Mouse (Mus musculus) hindbrain, embryonic 13.5 days (tissue): Measurements from ENCODE around the gene Mark2. TPM values are rescaled to one million over a fixed set of nuclear protein-coding genes. Genes with fewer than 3 reads are reported as not detected.
A peak's percentile ranks its signal among the peaks of the same experiment; 100 is the strongest.

ENCODE experiments used
- ATAC-seq: fragments of 200-750 bp; cut with Nextera tagmentation; 2 replicates; pipeline ENCODE4 v1.8.0; 2017; ENCODE audit warnings: moderate TSS enrichment; ENCODE audit not compliant: low FRiP score
- H3K27ac ChIP-seq: fragments of 300-500 bp; sonication (generic); 2 replicates; pipeline ENCODE4 v1.5.1; 2015; ENCODE audit warnings: inconsistent platforms, mild to moderate bottlenecking, moderate library complexity
- H3K27me3 ChIP-seq: fragments of 300-500 bp; sonication (generic); 2 replicates; pipeline ENCODE4 v1.6.1; 2015; ENCODE audit warnings: mild to moderate bottlenecking, inconsistent platforms
- H3K36me3 ChIP-seq: fragments of 300-500 bp; sonication (generic); 2 replicates; pipeline ENCODE4 v1.6.1; 2015; ENCODE audit warnings: mild to moderate bottlenecking, inconsistent platforms
- H3K4me1 ChIP-seq: fragments of 300-500 bp; sonication (generic); replicated peaks from 2 replicates; pipeline ENCODE4 v1.6.1; 2015; ENCODE audit warnings: inconsistent platforms
- H3K4me2 ChIP-seq: fragments of 300-500 bp; sonication (generic); 2 replicates; pipeline ENCODE4 v1.6.1; 2015; ENCODE audit warnings: inconsistent platforms, mild to moderate bottlenecking, moderate library complexity
- H3K4me3 ChIP-seq: fragments of 300-500 bp; sonication (generic); 2 replicates; pipeline ENCODE4 v1.5.1; 2015; ENCODE audit warnings: mild to moderate bottlenecking, inconsistent platforms
- H3K9ac ChIP-seq: fragments of 300-500 bp; sonication (generic); 2 replicates; pipeline ENCODE4 v1.6.1; 2015; ENCODE audit warnings: mild to moderate bottlenecking, inconsistent platforms
- H3K9me3 ChIP-seq: fragments of 300-500 bp; sonication (generic); 2 replicates; pipeline ENCODE4 v1.6.1; 2016; ENCODE audit warnings: inconsistent platforms
- WGBS: fragments of 180-500 bp; shearing (Covaris S2); methylation state at CpG from one replicate; pipeline ENCODE4 v1.1.7; 2015; 5-methylcytosine and 5-hydroxymethylcytosine counted together
- polyA plus RNA-seq: library from polyadenylated mRNA; unstranded; fragments of >200 nt; fragmentation: Nextera tagmentation; extraction: Ambion mirVana; gene quantifications from 2 replicates; pipeline ENCODE4 v1.2.1, GENCODE M21; 2015

The Mark2 gene
- polyA plus RNA-seq, 1 experiment from 2014 or later: 40.9 TPM

DNA sequence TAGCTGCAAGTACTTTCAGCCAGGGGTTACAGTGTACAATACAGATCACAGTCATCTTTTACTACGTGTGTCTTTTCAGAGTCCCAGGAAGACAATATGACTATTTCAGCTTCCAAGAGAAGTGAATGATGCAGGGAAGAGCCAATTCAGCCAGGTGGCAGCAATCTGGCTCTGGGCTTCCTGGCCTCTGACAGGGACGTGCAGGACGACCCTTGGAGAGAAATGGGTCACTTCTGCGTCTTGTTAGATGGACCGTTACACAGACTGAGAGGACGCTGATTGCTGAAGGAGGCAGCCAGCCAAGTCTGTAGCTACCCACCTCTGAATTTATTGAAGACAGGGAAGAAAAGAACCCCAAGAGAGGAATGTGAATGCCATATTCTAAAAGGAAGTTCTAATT lies 37.9 kb downstream of the Mark2 start:
- no peaks in the 10 kb centered on the region for H3K27me3 ChIP-seq
- H3K4me2 ChIP-seq: no peak overlapping the region
- no peak for ATAC-seq
- 64% methylated on average over 6 of the region's 6 CpGs for WGBS
- no peak overlapping the region for H3K9ac ChIP-seq
- peak overlapping the region; percentile 60; the same call in 1 of the 2 replicates for H3K27ac ChIP-seq
- no peak overlapping the region for H3K4me3 ChIP-seq
- H3K9me3 ChIP-seq: no peaks in the 10 kb centered on the region
- peaks cover 36% of the 10 kb centered on the region for H3K4me1 ChIP-seq
- 0 out of 2 replicates have a peak, but pooled peaks cover 4% of the 10 kb centered on the region for H3K36me3 ChIP-seq

GRCm38 (mm10) chr19:7302493-7302797 lies 39.2 kb downstream of the Mark2 start:
- H3K9me3 ChIP-seq: no peaks in the 10 kb centered on the region
- WGBS: 80% methylated on average over 1 of the region's 1 CpGs

DNA sequence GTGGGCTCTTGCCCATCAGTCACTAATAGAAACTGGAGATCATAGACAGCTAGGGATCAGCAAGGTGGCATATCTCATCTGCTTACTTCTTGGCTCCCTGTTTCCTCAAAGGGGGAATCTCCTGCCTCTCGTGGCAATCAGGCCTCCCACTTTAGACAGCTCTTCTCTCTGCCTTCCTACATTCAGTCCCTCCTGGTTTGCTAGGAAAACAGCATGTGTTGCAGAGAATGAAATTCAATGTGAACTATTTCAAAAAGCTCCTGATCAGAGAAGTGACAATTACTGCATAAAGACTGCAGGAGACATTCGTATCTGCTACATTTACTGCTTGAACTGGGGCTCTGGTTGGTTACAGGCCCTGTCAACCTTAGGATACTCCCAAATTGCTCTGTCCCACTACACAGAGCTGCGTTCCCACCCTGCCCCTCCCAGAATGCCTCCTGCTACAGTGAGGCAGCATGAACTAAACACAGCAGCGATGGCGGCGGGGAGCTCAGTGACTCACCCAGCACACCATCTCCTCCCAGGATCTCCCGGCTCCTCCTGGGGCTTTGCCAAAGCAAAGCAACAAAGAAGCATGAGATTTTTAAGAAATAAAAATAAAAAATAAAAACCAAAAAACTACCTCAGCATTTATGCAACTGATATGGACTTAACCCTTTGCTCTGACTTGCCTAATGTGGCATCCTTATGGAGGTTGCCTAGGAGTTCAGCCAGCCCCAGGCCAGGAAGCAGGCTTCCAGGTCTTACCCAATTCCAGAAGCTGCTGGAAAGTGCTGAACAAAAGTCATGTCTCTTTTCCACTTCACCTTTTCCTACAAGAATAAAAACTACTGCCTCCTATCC lies 39.8 kb downstream of the Mark2 start:
- Histone ChIP-seq H3K9me3 (no peaks in the 10 kb centered on the region), H3K4me1 (peaks cover 23% of the 10 kb centered on the region), H3K36me3 (0 out of 2 replicates have a peak, but pooled peaks cover 4% of the 10 kb centered on the region), H3K27ac (no peak overlapping the region), H3K4me3 (no peak overlapping the region), H3K27me3 (no peaks in the 10 kb centered on the region), H3K4me2 (no peak overlapping the region), H3K9ac (no peak overlapping the region)
- WGBS: 91% methylated on average over 7 of the region's 7 CpGs
- no peak for ATAC-seq

More at GRCm38 (mm10) chr19:7302493-7302797, 39.2 kb downstream of the Mark2 start:
- Histone ChIP-seq H3K9ac (no peak overlapping the region), H3K4me1 (peaks cover 27% of the 10 kb centered on the region), H3K4me2 (no peak overlapping the region), H3K27me3 (no peaks in the 10 kb centered on the region), H3K27ac (no peak overlapping the region), H3K36me3 (0 out of 2 replicates have a peak, but pooled peaks cover 4% of the 10 kb centered on the region), H3K4me3 (no peak overlapping the region)
- ATAC-seq: no peak

- 100% methylated on average over 1 of the region's 1 CpGs for WGBS
- Histone ChIP-seq H3K27me3 (no peaks in the 10 kb centered on the region), H3K4me3 (no peak overlapping the region), H3K27ac (no peak overlapping the region), H3K9me3 (no peaks in the 10 kb centered on the region), H3K4me1 (peaks cover 19% of the 10 kb centered on the region), H3K36me3 (peaks cover 13% of the 10 kb centered on the region), H3K4me2 (no peak overlapping the region), H3K9ac (no peak overlapping the region)
- ATAC-seq: no peak
These were observed 41.6 kb downstream of the Mark2 start for GRCm38 (mm10) chr19:7300078-7300477.

DNA sequence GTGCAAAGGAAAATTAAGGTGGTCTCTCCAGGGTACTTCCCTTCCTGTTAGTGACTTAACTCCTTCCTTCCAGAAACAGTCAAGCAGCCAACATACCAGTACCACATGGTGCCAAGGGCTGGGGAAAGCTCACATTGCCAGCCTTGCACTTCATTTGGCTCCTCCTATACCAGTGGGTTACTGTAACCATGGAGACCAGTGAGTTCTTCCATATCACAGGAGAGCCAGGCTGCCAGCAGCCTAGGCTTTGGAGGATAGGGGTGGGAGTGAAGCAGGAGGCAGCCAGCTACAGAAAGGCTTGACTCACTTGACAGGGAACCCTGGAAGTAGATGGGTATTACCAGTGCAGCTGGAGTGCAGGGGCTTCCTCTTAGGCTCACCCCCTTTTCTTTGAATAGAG lies 42.6 kb downstream of the Mark2 start:
- peak; percentile 86 for ATAC-seq
- Histone ChIP-seq H3K27ac (peak overlapping the region; percentile 44; the same call in 1 of the 2 replicates), H3K36me3 (peaks cover 19% of the 10 kb centered on the region)

DNA sequence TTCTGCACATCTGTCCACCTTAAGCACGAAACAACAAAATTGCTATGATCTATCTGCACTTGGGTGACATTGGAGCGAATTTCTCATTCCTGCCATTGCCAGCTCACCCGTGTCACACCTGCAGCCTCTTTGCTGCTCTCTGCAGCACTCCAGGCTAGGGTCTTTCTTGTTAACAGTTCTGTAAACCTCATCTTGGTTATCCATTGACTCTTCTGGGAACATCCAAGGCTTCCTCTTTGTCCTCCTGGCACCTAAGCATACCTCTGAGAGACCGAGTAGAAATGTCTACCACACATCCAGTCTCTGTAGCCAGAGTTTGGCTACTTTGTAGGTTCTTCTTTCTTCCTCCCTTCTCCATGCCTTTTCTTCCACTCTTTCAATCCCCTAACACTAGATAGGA lies 45.7 kb downstream of the Mark2 start:
- Histone ChIP-seq H3K36me3 (peaks cover 19% of the 10 kb centered on the region), H3K9ac (no peak overlapping the region), H3K4me3 (no peak overlapping the region), H3K9me3 (no peaks in the 10 kb centered on the region), H3K4me1 (peaks cover 40% of the 10 kb centered on the region), H3K4me2 (no peak overlapping the region), H3K27ac (no peak overlapping the region), H3K27me3 (no peaks in the 10 kb centered on the region)
- no peak for ATAC-seq
- WGBS: 87% methylated on average over 4 of the region's 4 CpGs

More for the DNA sequence above, 42.6 kb downstream of the Mark2 start:
- H3K27me3 ChIP-seq: no peaks in the 10 kb centered on the region
- peaks cover 29% of the 10 kb centered on the region for H3K4me1 ChIP-seq
- no peak overlapping the region for H3K9ac ChIP-seq
- H3K9me3 ChIP-seq: no peaks in the 10 kb centered on the region
- no peak overlapping the region for H3K4me3 ChIP-seq
- no peak overlapping the region for H3K4me2 ChIP-seq

GRCm38 (mm10) chr19:7295071-7295658 lies 46.5 kb downstream of the Mark2 start:
- 79% methylated on average over 15 of the region's 15 CpGs for WGBS
- Histone ChIP-seq H3K9ac (no peak overlapping the region), H3K27me3 (no peaks in the 10 kb centered on the region), H3K4me1 (peaks cover 40% of the 10 kb centered on the region), H3K27ac (no peak overlapping the region), H3K4me2 (no peak overlapping the region), H3K36me3 (peaks cover 22% of the 10 kb centered on the region), H3K9me3 (no peaks in the 10 kb centered on the region), H3K4me3 (no peak overlapping the region)
- no peak for ATAC-seq

DNA sequence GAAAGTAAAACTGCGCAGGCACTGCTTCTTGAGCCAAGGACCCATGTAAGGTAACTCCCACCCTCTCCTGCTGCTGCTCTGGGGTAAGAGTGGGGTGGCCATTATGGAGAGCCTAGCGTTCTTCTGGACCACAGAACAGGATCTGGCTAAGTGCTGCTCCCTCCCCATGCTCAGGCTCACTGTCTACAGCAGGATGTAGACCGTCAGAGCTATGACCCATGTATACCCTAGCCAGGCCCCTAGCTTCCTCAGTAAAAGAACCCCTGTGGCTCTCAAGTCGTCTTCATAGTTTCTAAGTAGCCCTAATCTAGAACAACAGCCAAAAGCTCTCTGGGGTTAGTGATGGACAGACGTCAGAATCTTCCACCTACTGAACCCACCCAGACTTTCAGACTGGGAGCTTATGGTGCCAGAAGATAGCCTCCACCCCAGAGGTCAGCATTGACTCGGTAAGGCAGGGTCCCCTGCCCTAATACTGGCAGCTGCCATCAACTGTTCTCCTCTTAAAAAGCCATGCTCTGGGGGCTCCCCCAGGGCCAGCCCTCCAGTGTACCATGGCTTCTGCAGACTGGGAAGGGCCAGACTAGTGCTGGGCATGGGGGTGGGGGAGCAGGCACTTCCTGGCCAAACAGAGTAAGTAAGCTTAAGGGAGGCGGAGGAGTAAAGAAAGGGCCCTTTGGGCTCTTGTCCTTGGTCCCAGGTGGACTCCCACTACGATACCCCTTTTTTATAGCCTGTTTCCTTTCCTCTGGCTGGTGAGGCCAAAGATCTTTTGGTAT lies 47.4 kb downstream of the Mark2 start:
- H3K9me3 ChIP-seq: no peaks in the 10 kb centered on the region

DNA sequence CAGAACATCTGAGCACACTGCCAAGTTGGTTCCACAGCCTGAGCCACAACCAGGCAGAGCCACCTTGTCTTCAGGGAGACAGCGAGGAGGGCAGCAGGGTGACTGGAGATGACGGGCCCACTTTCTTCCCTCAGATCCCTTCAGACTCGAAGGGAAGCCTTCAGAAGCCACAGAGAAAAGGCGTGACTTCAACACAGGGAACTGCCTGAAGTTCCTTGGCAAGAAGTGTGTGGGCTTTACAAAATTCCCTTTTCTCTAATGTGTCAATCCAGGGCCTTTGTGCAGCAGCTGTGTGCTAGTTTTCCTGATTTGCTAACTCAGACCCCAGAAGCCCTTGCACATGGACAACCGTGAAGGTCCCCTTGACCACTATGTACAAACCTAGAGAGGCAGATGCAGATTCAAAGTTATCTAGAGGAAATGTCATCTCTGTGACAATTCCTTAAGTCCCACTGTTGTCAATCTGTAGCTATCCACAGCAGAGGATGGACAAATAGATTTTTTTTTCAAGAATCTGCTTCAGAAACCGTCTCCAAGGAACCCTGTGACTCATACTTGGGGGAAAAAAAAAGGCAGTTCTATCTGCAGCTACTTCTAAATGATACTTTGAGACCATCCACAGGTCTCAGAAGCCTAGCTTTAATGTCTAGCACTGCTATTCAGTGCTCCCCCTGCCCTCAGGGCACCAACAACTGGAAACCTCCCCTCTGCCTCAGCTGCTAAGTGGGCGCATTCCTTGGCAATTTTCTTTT lies 49.5 kb downstream of the Mark2 start:
- no peak for ATAC-seq
- Histone ChIP-seq H3K4me1 (peaks cover 27% of the 10 kb centered on the region), H3K27ac (0 out of 2 replicates have a peak overlapping the region, but pooled peaks have one; percentile 1), H3K36me3 (peaks cover 32% of the 10 kb centered on the region), H3K27me3 (no peaks in the 10 kb centered on the region), H3K9ac (no peak overlapping the region), H3K9me3 (no peaks in the 10 kb centered on the region), H3K4me2 (no peak overlapping the region), H3K4me3 (no peak overlapping the region)
- WGBS: 81% methylated on average over 7 of the region's 7 CpGs

More for the DNA sequence above, 47.4 kb downstream of the Mark2 start:
- Histone ChIP-seq H3K27ac (no peak overlapping the region), H3K27me3 (no peaks in the 10 kb centered on the region), H3K36me3 (peaks cover 27% of the 10 kb centered on the region), H3K4me1 (peaks cover 36% of the 10 kb centered on the region), H3K4me3 (no peak overlapping the region), H3K9ac (no peak overlapping the region), H3K4me2 (no peak overlapping the region)
- no peak for ATAC-seq
- 80% methylated on average over 8 of the region's 8 CpGs for WGBS

DNA sequence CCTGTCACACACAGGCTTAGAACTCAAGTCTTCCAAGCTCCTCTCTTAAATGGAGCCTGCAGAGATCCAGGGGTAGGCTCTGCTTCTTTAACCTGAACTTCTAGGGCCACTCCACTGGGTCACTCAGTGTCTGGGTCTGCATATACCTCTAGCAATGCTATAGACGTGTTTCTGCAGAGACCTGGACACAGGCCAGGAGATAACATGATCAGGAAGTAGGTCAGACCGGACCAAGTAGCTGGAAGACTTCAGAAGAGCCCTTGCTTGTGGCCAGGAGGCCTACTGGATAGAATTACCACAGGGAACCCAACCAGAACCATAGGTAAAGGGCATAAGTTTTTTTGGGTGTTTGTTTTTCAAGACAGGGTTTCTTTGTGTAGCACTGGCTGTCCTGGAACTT lies 51.9 kb downstream of the Mark2 start:
- H3K27me3 ChIP-seq: no peaks in the 10 kb centered on the region
- H3K4me1 ChIP-seq: peaks cover 23% of the 10 kb centered on the region
- H3K4me2 ChIP-seq: no peak overlapping the region
- peaks cover 44% of the 10 kb centered on the region for H3K36me3 ChIP-seq
- H3K9me3 ChIP-seq: no peaks in the 10 kb centered on the region
- WGBS: 75% methylated on average over 2 of the region's 2 CpGs
- no peak overlapping the region for H3K9ac ChIP-seq
- ATAC-seq: no peak
- H3K4me3 ChIP-seq: no peak overlapping the region
- no peak overlapping the region for H3K27ac ChIP-seq

DNA sequence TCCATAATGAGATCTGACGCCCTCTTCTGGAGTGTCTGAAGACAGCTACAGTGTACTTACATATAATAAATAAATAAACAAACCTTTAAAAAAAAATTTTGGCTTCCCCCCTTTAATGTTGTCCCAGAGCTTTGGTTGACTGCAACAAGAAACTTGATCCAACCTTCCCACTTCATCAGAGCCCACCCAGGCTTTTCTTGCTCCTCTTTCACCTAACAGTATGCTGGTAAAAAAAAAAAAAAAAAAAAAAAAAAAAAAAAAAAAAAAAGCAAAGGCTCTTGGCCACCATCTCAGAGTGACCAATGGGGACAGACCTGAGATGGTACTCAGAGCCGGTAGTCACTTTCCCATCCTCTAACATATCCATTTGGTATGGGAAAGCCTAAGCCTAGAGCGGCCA lies 53.4 kb downstream of the Mark2 start:
- no peak for ATAC-seq

More for the DNA sequence above, 53.4 kb downstream of the Mark2 start:
- Histone ChIP-seq H3K27me3 (no peaks in the 10 kb centered on the region), H3K27ac (no peak overlapping the region), H3K9me3 (no peaks in the 10 kb centered on the region), H3K9ac (no peak overlapping the region), H3K4me3 (no peak overlapping the region), H3K4me1 (peaks cover 10% of the 10 kb centered on the region), H3K36me3 (peaks cover 55% of the 10 kb centered on the region), H3K4me2 (no peak overlapping the region)
- 90% methylated on average over 3 of the region's 3 CpGs for WGBS
